Mouse (Mus musculus) neutrophil, adult 83 days (primary cell): Measurements from ENCODE around the gene Cd96. TPM values are rescaled to one million over a fixed set of nuclear protein-coding genes. Genes with fewer than 3 reads are reported as not detected.

Experiments used
- total RNA-seq, 2 experiments: library from RNA; stranded (reverse); gene quantifications; one replicate each; pipeline ENCODE4 v1.2.4; 2023

The Cd96 gene
- total RNA-seq, result under 1 TPM in 1 of 2 experiments, not detected in 1; 0.18 TPM

DNA sequence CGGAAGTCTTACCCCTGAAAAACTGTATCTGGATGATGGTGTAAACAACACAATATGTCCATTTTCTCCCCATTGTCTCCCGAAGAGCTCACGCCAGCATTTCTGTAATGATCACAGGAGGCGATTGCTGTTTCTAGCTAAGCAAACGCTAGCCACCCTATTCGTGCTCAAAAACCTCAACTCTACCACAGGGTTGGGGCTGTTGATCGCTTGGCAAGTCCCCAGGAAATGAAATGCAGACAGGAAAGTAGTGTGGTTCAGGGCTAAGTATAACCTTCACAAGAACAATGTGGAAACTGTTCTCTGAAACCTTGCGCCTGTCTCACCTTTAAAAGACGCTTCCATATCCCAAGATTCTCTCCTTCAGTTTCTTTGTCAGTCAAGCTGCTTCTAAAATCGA is at the start of gene Cd96:
TSS of gene Cd96 (minus strand) at position 232 of the 400 bp plus-strand sequence.

DNA sequence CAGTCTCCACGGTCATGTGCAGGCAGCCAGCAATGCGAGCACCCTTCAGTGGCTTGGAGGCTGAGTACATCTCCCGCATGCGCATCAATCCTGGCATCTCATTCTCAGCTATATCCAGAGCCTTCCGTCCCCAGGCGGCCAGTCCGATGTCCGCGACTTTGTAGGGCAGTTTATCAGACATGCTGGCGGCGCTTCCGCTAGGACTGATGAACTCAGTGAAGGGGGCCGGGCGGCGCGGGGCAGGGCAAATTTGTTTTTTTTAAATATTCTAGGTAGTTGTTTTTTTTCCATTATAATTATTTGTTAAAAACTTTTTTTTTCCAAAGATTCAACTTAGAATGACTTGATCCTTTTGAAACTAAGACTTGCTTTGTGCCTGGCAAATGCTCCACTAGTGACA is 34.8 kb upstream of the Cd96 start, which contains the start of gene Gm4737:
TSS of gene Gm4737 (minus strand) at position 246 of the 400 bp plus-strand sequence.

DNA sequence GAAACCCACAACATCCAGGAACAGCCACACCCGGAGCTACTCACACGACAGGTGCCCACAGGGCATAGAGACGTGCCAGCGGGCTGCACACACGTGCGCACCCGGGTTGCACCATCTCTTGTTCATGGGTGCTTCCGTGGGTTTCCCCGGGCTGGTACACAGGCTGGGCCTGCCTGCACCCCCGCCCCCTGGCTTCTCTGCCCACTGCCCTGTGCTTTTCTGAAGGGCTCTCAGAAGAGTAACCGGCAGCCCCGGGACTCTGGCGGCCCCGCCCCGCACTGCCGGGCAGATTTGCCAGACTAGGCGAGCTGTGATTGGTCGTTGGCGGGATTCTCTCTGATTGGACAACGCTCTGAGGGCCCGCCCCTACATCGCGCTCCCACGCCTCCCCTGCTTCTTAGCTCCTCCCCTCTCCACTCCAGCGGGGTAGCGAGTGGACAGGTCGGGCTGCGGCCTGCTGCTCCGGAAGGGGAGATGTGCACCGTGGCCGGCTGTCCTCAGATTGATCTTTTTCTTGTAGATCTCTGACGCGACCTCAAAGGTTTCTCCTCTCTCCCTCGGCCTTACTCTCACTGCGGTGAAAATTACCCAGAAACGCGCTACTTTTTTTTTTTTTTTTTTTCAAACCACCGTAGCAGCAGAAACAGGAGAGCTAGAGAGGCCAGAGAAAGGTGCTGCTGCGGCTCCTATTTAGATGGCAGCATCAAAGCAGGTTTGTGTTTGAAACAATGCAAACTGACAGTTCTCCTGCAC is 109.7 kb downstream of the Cd96 start, which contains the start of gene Plcxd2:
TSS of gene Plcxd2 (minus strand) at position 66 of the 753 bp plus-strand sequence.

Other genes with a start within 250 kb of the Cd96 start
- gene Phldb2, start 166.7 kb downstream of the Cd96 start, total RNA-seq, result 1 to 10 TPM; 2.6 to 4.1 TPM
- 1 to 10 TPM; 1.0 to 1.2 TPM for gene Plcxd2, start 110.0 kb downstream of the Cd96 start, total RNA-seq
- 10 to 100 TPM; 11.8 to 11.9 TPM for gene Gm4737, start 34.8 kb upstream of the Cd96 start, total RNA-seq